Mouse (Mus musculus) megakaryocyte, adult 5-6 weeks (primary cell): ENCODE measurements around the gene Tm4sf20. TPM values are rescaled to one million over a fixed set of nuclear protein-coding genes. Genes with fewer than 3 reads are reported as not detected.

ENCODE experiments used
- ATAC-seq: 2 replicates; pipeline ENCODE4 v1.8.0; 2016; ENCODE audit warnings: mild to moderate bottlenecking, inconsistent platforms; ENCODE audit not compliant: poor library complexity, severe bottlenecking
- total RNA-seq, 2 experiments: library from RNA; stranded (forward) in 1 of 2; stranded (reverse) in 1 of 2; fragments of 153-499, 151-499 nt in 1 of 2; fragments of 221-1000, 200-1000 nt in 1 of 2; gene quantifications; 2 replicates each; pipeline versions ENCODE4 v1.2.3 to v1.2.4; 2015 to 2017

Tm4sf20 gene
- total RNA-seq, 2 experiments from 2014 or later, result not detected

- no peak for ATAC-seq
Observed at GRCm38 (mm10) chr1:82783559-82783958, 15.3 kb upstream of the Tm4sf20 start.

GRCm38 (mm10) chr1:82779388-82779966, 11.2 kb upstream of the Tm4sf20 start:
- ATAC-seq, result no peak

GRCm38 (mm10) chr1:82775293-82775692, 7.0 kb upstream of the Tm4sf20 start:
- ATAC-seq, result no peak

- no peak for ATAC-seq
Observed at GRCm38 (mm10) chr1:82773208-82773607, 4.9 kb upstream of the Tm4sf20 start.

GRCm38 (mm10) chr1:82772428-82772827, 4.2 kb upstream of the Tm4sf20 start:
- no peak for ATAC-seq

GRCm38 (mm10) chr1:82771022-82771586, 2.8 kb upstream of the Tm4sf20 start, which contains the start of gene Gm47791:
TSS of gene Gm47791 (minus strand) at chr1:82771243.
- ATAC-seq, result no peak

- no peak for ATAC-seq
Observed at GRCm38 (mm10) chr1:82766641-82767040, 1.6 kb downstream of the Tm4sf20 start.

- ATAC-seq, result no peak
Observed at GRCm38 (mm10) chr1:82766227-82766626, 2.0 kb downstream of the Tm4sf20 start.

- ATAC-seq, result no peak
Observed at GRCm38 (mm10) chr1:82762274-82762673, 6.0 kb downstream of the Tm4sf20 start.

- ATAC-seq, result peak; percentile 90
Observed at GRCm38 (mm10) chr1:82761454-82762169, 6.6 kb downstream of the Tm4sf20 start.

- ATAC-seq, result no peak
Observed at GRCm38 (mm10) chr1:82759520-82759919, 8.7 kb downstream of the Tm4sf20 start.

- ATAC-seq, result no peak
Observed at GRCm38 (mm10) chr1:82747714-82748452, 20.4 kb downstream of the Tm4sf20 start.

GRCm38 (mm10) chr1:82746408-82746807, 21.9 kb downstream of the Tm4sf20 start:
- no peak for ATAC-seq

GRCm38 (mm10) chr1:82743962-82744361, 24.3 kb downstream of the Tm4sf20 start:
- ATAC-seq, result no peak

GRCm38 (mm10) chr1:82741539-82741938, 26.7 kb downstream of the Tm4sf20 start:
- no peak for ATAC-seq

- ATAC-seq, result no peak
Observed at GRCm38 (mm10) chr1:82738066-82738465, 30.2 kb downstream of the Tm4sf20 start.

- no peak for ATAC-seq
Observed at GRCm38 (mm10) chr1:82733357-82733756, 34.9 kb downstream of the Tm4sf20 start.

- no peak for ATAC-seq
Observed at GRCm38 (mm10) chr1:82726482-82726881, 41.8 kb downstream of the Tm4sf20 start.

GRCm38 (mm10) chr1:82725875-82726185, 42.4 kb downstream of the Tm4sf20 start:
- no peak for ATAC-seq

GRCm38 (mm10) chr1:82725026-82725874, 43.0 kb downstream of the Tm4sf20 start:
- ATAC-seq, result peak; percentile 81
